Mouse (Mus musculus) hindbrain, embryonic 12.5 days (tissue): Measurements from ENCODE around the gene Ifitm10. TPM values are rescaled to one million over a fixed set of nuclear protein-coding genes. Genes with fewer than 3 reads are reported as not detected.
"Not testable (repeated sequence)": the region's sequence is repeated elsewhere in the genome, so short reads cannot be mapped to it uniquely, and the experiment has no call there.

ENCODE experiments used
- ATAC-seq: fragments of 200-750 bp; cut with Nextera tagmentation; 2 replicates; pipeline ENCODE4 v1.8.0; 2017; ENCODE audit warnings: moderate TSS enrichment; ENCODE audit not compliant: low FRiP score
- H3K27ac ChIP-seq: fragments of 300-500 bp; sonication (generic); 2 replicates; pipeline ENCODE4 v1.5.1; 2016; ENCODE audit warnings: mild to moderate bottlenecking
- H3K27me3 ChIP-seq: fragments of 300-500 bp; sonication (generic); 2 replicates; pipeline ENCODE4 v1.6.1; 2016; ENCODE audit warnings: mild to moderate bottlenecking
- H3K36me3 ChIP-seq: fragments of 300-500 bp; sonication (generic); 2 replicates; pipeline ENCODE4 v1.6.1; 2016; ENCODE audit warnings: mild to moderate bottlenecking
- H3K4me1 ChIP-seq: fragments of 300-500 bp; sonication (generic); 2 replicates; pipeline ENCODE4 v1.6.1; 2016
- H3K4me2 ChIP-seq: fragments of 300-500 bp; sonication (generic); replicated peaks from 2 replicates; pipeline ENCODE4 v1.6.1; 2016; ENCODE audit warnings: mild to moderate bottlenecking
- H3K4me3 ChIP-seq: fragments of 300-500 bp; sonication (generic); 2 replicates; pipeline ENCODE4 v1.5.1; 2016; ENCODE audit warnings: mild to moderate bottlenecking
- H3K9ac ChIP-seq: fragments of 300-500 bp; sonication (generic); 2 replicates; pipeline ENCODE4 v1.6.1; 2016; ENCODE audit warnings: mild to moderate bottlenecking, moderate library complexity
- H3K9me3 ChIP-seq: fragments of 300-500 bp; sonication (generic); replicated peaks from 2 replicates; pipeline ENCODE4 v1.6.1; 2016; ENCODE audit warnings: mild to moderate bottlenecking
- WGBS: fragments of 180-500 bp; shearing (Covaris S2); methylation state at CpG from one replicate; pipeline ENCODE4 v1.1.7; 2016; 5-methylcytosine and 5-hydroxymethylcytosine counted together
- polyA plus RNA-seq: library from polyadenylated mRNA; unstranded; fragments of >200 nt; fragmentation: Nextera tagmentation; extraction: Ambion mirVana; gene quantifications from 2 replicates; pipeline ENCODE4 v1.2.1, GENCODE M21; 2016

Gene Ifitm10
- 0.82 and 1.3 TPM in 2 replicates for polyA plus RNA-seq

GRCm38 (mm10) chr7:142373641-142374412 lies at the start of gene Ifitm10:
Gene Ifitm10 (minus strand): TSS chr7:142373753.
- no peak within 1 kb of the TSS for H3K9ac ChIP-seq
- no peak within 1 kb of the TSS for H3K27ac ChIP-seq
- 76% methylated on average over 8 of the region's 8 CpGs for WGBS
- H3K4me2 ChIP-seq, result peak within 1 kb of the TSS; percentile 63
- H3K36me3 ChIP-seq, result peaks cover 36% of the 10 kb centered on the region
- peaks cover 51% of the 10 kb centered on the region for H3K27me3 ChIP-seq
- no peak within 1 kb of the TSS for H3K4me3 ChIP-seq
- no peaks in the 10 kb centered on the region for H3K9me3 ChIP-seq
- ATAC-seq, result no peak
- peaks cover 11% of the 10 kb centered on the region for H3K4me1 ChIP-seq

- Histone ChIP-seq H3K27ac (no peak overlapping the region), H3K4me3 (no peak overlapping the region), H3K36me3 (no peaks in the 10 kb centered on the region), H3K4me2 (no peak overlapping the region), H3K9me3 (no peaks in the 10 kb centered on the region), H3K27me3 (peaks cover 2% of the 10 kb centered on the region; the same call in 1 of the 2 replicates), H3K9ac (no peak overlapping the region), H3K4me1 (no peaks in the 10 kb centered on the region)
- WGBS, result 81% methylated on average over 2 of the region's 2 CpGs
- no peak for ATAC-seq
Measured at GRCm38 (mm10) chr7:142421826-142422225, 48.3 kb upstream of the Ifitm10 start.

- no peaks in the 10 kb centered on the region for H3K9me3 ChIP-seq
- H3K4me3 ChIP-seq, result no peak overlapping the region
- ATAC-seq, result no peak
- no peak overlapping the region for H3K9ac ChIP-seq
- no peaks in the 10 kb centered on the region for H3K36me3 ChIP-seq
- no peak overlapping the region for H3K4me2 ChIP-seq
- no peaks in the 10 kb centered on the region for H3K27me3 ChIP-seq
- no peaks in the 10 kb centered on the region for H3K4me1 ChIP-seq
- H3K27ac ChIP-seq, result no peak overlapping the region
- 82% methylated on average over 5 of the region's 5 CpGs for WGBS
Measured at GRCm38 (mm10) chr7:142419887-142420286, 46.3 kb upstream of the Ifitm10 start.

- H3K4me1 ChIP-seq, result no peaks in the 10 kb centered on the region
- H3K27ac ChIP-seq, result no peak overlapping the region
- H3K9me3 ChIP-seq, result no peaks in the 10 kb centered on the region
- H3K4me2 ChIP-seq, result no peak overlapping the region
- no peak overlapping the region for H3K9ac ChIP-seq
- ATAC-seq, result no peak
- H3K36me3 ChIP-seq, result no peaks in the 10 kb centered on the region
- no peaks in the 10 kb centered on the region for H3K27me3 ChIP-seq
- no peak overlapping the region for H3K4me3 ChIP-seq
- 88% methylated on average over 8 of the region's 8 CpGs for WGBS
Measured at GRCm38 (mm10) chr7:142418679-142419078, 45.1 kb upstream of the Ifitm10 start.

GRCm38 (mm10) chr7:142418027-142418426 lies 44.5 kb upstream of the Ifitm10 start:
- H3K27me3 ChIP-seq, result no peaks in the 10 kb centered on the region
- H3K4me1 ChIP-seq, result no peaks in the 10 kb centered on the region
- H3K4me2 ChIP-seq, result no peak overlapping the region
- 93% methylated on average over 2 of the region's 2 CpGs for WGBS
- no peak overlapping the region for H3K9ac ChIP-seq
- H3K27ac ChIP-seq, result no peak overlapping the region
- no peak overlapping the region for H3K4me3 ChIP-seq
- ATAC-seq, result no peak
- H3K9me3 ChIP-seq, result no peaks in the 10 kb centered on the region
- no peaks in the 10 kb centered on the region for H3K36me3 ChIP-seq

- Histone ChIP-seq H3K4me2 (no peak overlapping the region), H3K4me3 (no peak overlapping the region), H3K36me3 (no peaks in the 10 kb centered on the region), H3K27ac (no peak overlapping the region), H3K9me3 (no peaks in the 10 kb centered on the region), H3K9ac (no peak overlapping the region), H3K27me3 (no peaks in the 10 kb centered on the region), H3K4me1 (no peaks in the 10 kb centered on the region)
- no peak for ATAC-seq
- 69% methylated on average over 3 of the region's 3 CpGs for WGBS
Measured at GRCm38 (mm10) chr7:142416225-142416624, 42.7 kb upstream of the Ifitm10 start.

- no peaks in the 10 kb centered on the region for H3K36me3 ChIP-seq
- H3K9me3 ChIP-seq, result no peaks in the 10 kb centered on the region
- no peaks in the 10 kb centered on the region for H3K27me3 ChIP-seq
- no peak overlapping the region for H3K4me2 ChIP-seq
- 67% methylated on average over 4 of the region's 4 CpGs for WGBS
- no peaks in the 10 kb centered on the region for H3K4me1 ChIP-seq
- H3K27ac ChIP-seq, result no peak overlapping the region
- ATAC-seq, result no peak
- H3K4me3 ChIP-seq, result no peak overlapping the region
- no peak overlapping the region for H3K9ac ChIP-seq
Measured at GRCm38 (mm10) chr7:142415314-142415713, 41.8 kb upstream of the Ifitm10 start.

GRCm38 (mm10) chr7:142413285-142413684 lies 39.7 kb upstream of the Ifitm10 start:
- Histone ChIP-seq H3K4me3 (no peak overlapping the region), H3K27me3 (no peaks in the 10 kb centered on the region), H3K27ac (no peak overlapping the region), H3K9ac (no peak overlapping the region), H3K4me1 (no peaks in the 10 kb centered on the region), H3K9me3 (no peaks in the 10 kb centered on the region), H3K4me2 (no peak overlapping the region), H3K36me3 (no peaks in the 10 kb centered on the region)
- WGBS, result 88% methylated on average over 6 of the region's 6 CpGs
- no peak for ATAC-seq

- H3K27me3 ChIP-seq, result no peaks in the 10 kb centered on the region
- no peak overlapping the region for H3K4me3 ChIP-seq
- no peaks in the 10 kb centered on the region for H3K9me3 ChIP-seq
- H3K4me1 ChIP-seq, result no peaks in the 10 kb centered on the region
- H3K27ac ChIP-seq, result no peak overlapping the region
- H3K36me3 ChIP-seq, result no peaks in the 10 kb centered on the region
- 81% methylated on average over 3 of the region's 3 CpGs for WGBS
- no peak overlapping the region for H3K4me2 ChIP-seq
- H3K9ac ChIP-seq, result no peak overlapping the region
- ATAC-seq, result no peak
Measured at GRCm38 (mm10) chr7:142409603-142410002, 36.0 kb upstream of the Ifitm10 start.

GRCm38 (mm10) chr7:142408686-142409085 lies 35.1 kb upstream of the Ifitm10 start:
- H3K4me2 ChIP-seq, result no peak overlapping the region
- no peak overlapping the region for H3K27ac ChIP-seq
- no peaks in the 10 kb centered on the region for H3K36me3 ChIP-seq
- H3K4me3 ChIP-seq, result no peak overlapping the region
- ATAC-seq, result no peak
- 92% methylated on average over 8 of the region's 8 CpGs for WGBS
- H3K9ac ChIP-seq, result no peak overlapping the region
- H3K4me1 ChIP-seq, result no peaks in the 10 kb centered on the region
- H3K27me3 ChIP-seq, result no peaks in the 10 kb centered on the region
- no peaks in the 10 kb centered on the region for H3K9me3 ChIP-seq

GRCm38 (mm10) chr7:142407935-142408334 lies 34.4 kb upstream of the Ifitm10 start:
- no peak overlapping the region for H3K9ac ChIP-seq
- WGBS, result 66% methylated on average over 4 of the region's 4 CpGs

GRCm38 (mm10) chr7:142405134-142405533 lies 31.6 kb upstream of the Ifitm10 start:
- not testable (repeated sequence) for H3K27ac ChIP-seq, H3K27me3 ChIP-seq, H3K9ac ChIP-seq, ATAC-seq, H3K36me3 ChIP-seq, H3K4me3 ChIP-seq, H3K4me1 ChIP-seq, H3K4me2 ChIP-seq, H3K9me3 ChIP-seq
- WGBS, result 84% methylated on average over 5 of the region's 5 CpGs

More at GRCm38 (mm10) chr7:142407935-142408334, 34.4 kb upstream of the Ifitm10 start:
- Histone ChIP-seq H3K27ac (no peak overlapping the region), H3K4me3 (no peak overlapping the region), H3K9me3 (no peaks in the 10 kb centered on the region), H3K36me3 (no peaks in the 10 kb centered on the region), H3K4me2 (no peak overlapping the region), H3K27me3 (no peaks in the 10 kb centered on the region), H3K4me1 (no peaks in the 10 kb centered on the region)
- no peak for ATAC-seq

- ATAC-seq, result no peak
- H3K9ac ChIP-seq, result no peak overlapping the region
- no peak overlapping the region for H3K27ac ChIP-seq
- H3K27me3 ChIP-seq, result no peaks in the 10 kb centered on the region
- no peaks in the 10 kb centered on the region for H3K9me3 ChIP-seq
- H3K36me3 ChIP-seq, result no peaks in the 10 kb centered on the region
- H3K4me3 ChIP-seq, result no peak overlapping the region
- no peaks in the 10 kb centered on the region for H3K4me1 ChIP-seq
- WGBS, result 92% methylated on average over 4 of the region's 4 CpGs
- no peak overlapping the region for H3K4me2 ChIP-seq
Measured at GRCm38 (mm10) chr7:142403591-142403990, 30.0 kb upstream of the Ifitm10 start.
